Mouse (Mus musculus) heart, adult 8-10 months (tissue): ENCODE measurements around the gene Usp22. TPM values are rescaled to one million over a fixed set of nuclear protein-coding genes. Genes with fewer than 3 reads are reported as not detected.

ENCODE experiments used
- DNase-seq: peaks from one replicate; pipeline ENCODE4 v3.0.0; 2022; ENCODE audit warnings: low spot score
- total RNA-seq, 4 experiments: library from RNA; stranded (reverse); gene quantifications; 2 replicates each; pipeline ENCODE4 v1.2.4; 2022

Gene Usp22
- total RNA-seq, 4 experiments from 2014 or later, result 29.3 to 38.2 (median 30.3) TPM

- peak; percentile 77 for DNase-seq
Measured at GRCm38 (mm10) chr11:61104241-61104901, 70.5 kb downstream of the Usp22 start.

- no peak for DNase-seq
Measured at GRCm38 (mm10) chr11:61102397-61103339, 72.2 kb downstream of the Usp22 start.

Other genes starting within 250 kb of the Usp22 start
- 10 to 100 TPM; 74.6 to 80.8 (median 77.0) TPM for gene Map2k3, start 243.0 kb downstream of the Usp22 start, total RNA-seq
- gene Kcnj12, start 152.5 kb downstream of the Usp22 start, total RNA-seq, result 10 to 100 TPM; 23.1 to 32.7 (median 25.0) TPM
- under 1 TPM; 0.56 to 0.75 (median 0.70) TPM for gene Tnfrsf13b, start 48.3 kb downstream of the Usp22 start, total RNA-seq
- 1 to 10 TPM; 1.2 to 1.8 (median 1.5) TPM for gene Aldh3a1, start 32.5 kb upstream of the Usp22 start, total RNA-seq
- gene Aldh3a2, start 92.4 kb upstream of the Usp22 start, total RNA-seq, result 10 to 100 TPM; 32.4 to 40.9 (median 34.3) TPM
- under 1 TPM in 3 of 4 experiments, not detected in 1; 0.09 to 0.14 (median 0.13) TPM for gene Slc47a2, start 167.8 kb upstream of the Usp22 start, total RNA-seq
- 10 to 100 TPM; 24.9 to 31.1 (median 29.5) TPM for gene Slc47a1, start 203.3 kb upstream of the Usp22 start, total RNA-seq